Mouse (Mus musculus) forelimb bud, embryonic 11.5 days (tissue): ENCODE measurements around the gene Bglap.
"Not testable (repeated sequence)": the region's sequence is repeated elsewhere in the genome, so short reads cannot be mapped to it uniquely, and the experiment has no call there.

ENCODE experiments used
- DNase-seq: peaks from one replicate; pipeline ENCODE4 v3.0.0-alpha.2; 2012; ENCODE audit warnings: low read depth, low spot score

Bglap gene

GRCm38 (mm10) chr3:88395288-88395687 is 11.0 kb upstream of the Bglap start:
- DNase-seq: no peak

GRCm38 (mm10) chr3:88393776-88394375 is 9.6 kb upstream of the Bglap start:
- no peak for DNase-seq

GRCm38 (mm10) chr3:88382383-88382782 is 1.9 kb downstream of the Bglap start:
- DNase-seq: not testable (repeated sequence)

GRCm38 (mm10) chr3:88381389-88382315 is 2.6 kb downstream of the Bglap start:
- not testable (repeated sequence) for DNase-seq

GRCm38 (mm10) chr3:88378599-88378998 is 5.7 kb downstream of the Bglap start, which contains the start of gene Bglap2:
Gene Bglap2 (minus strand): TSS chr3:88378699.
- not testable (repeated sequence) for DNase-seq

- peak; percentile 24 for DNase-seq
These were observed 7.6 kb downstream of the Bglap start for GRCm38 (mm10) chr3:88376644-88377043.

- DNase-seq: peak; percentile 51
These were observed 8.3 kb downstream of the Bglap start for GRCm38 (mm10) chr3:88375750-88376626.

GRCm38 (mm10) chr3:88372643-88373042 is 11.6 kb downstream of the Bglap start, which contains the start of gene Bglap3:
Gene Bglap3 (minus strand): TSS chr3:88372743.
- not testable (repeated sequence) for DNase-seq

GRCm38 (mm10) chr3:88368511-88368910 is 15.8 kb downstream of the Bglap start:
- DNase-seq: not testable (repeated sequence)

- not testable (repeated sequence) for DNase-seq
These were observed 16.7 kb downstream of the Bglap start for GRCm38 (mm10) chr3:88367517-88367916.

GRCm38 (mm10) chr3:88366830-88367428 is 17.3 kb downstream of the Bglap start:
- DNase-seq: peak; percentile 35

- DNase-seq: no peak
These were observed 18.4 kb downstream of the Bglap start for GRCm38 (mm10) chr3:88365705-88366361.

- DNase-seq: peak; percentile 40
These were observed 19.9 kb downstream of the Bglap start, which contains the start of gene Paqr6 for GRCm38 (mm10) chr3:88364337-88364736. Gene Paqr6 (plus strand): TSS chr3:88364584.

- no peak for DNase-seq
These were observed 20.6 kb downstream of the Bglap start for GRCm38 (mm10) chr3:88363700-88364099.

- DNase-seq: no peak
These were observed 22.5 kb downstream of the Bglap start for GRCm38 (mm10) chr3:88361612-88362313.

GRCm38 (mm10) chr3:88361096-88361495 is 23.2 kb downstream of the Bglap start:
- no peak for DNase-seq

- no peak for DNase-seq
These were observed 24.3 kb downstream of the Bglap start for GRCm38 (mm10) chr3:88359989-88360388.

GRCm38 (mm10) chr3:88359584-88359983 is 24.7 kb downstream of the Bglap start:
- no peak for DNase-seq

- DNase-seq: no peak
These were observed 29.7 kb downstream of the Bglap start for GRCm38 (mm10) chr3:88354396-88355165.
